Mouse (Mus musculus) brain, embryonic 14.5 days (tissue): ENCODE measurements at regions not wholly inside any gene's neighbourhood (a gene's known extent, or its start where the extent isn't known, plus 50 kb on each side); places are given as distances from the start of the nearest gene placed in this dataset.

Experiments used
- CTCF ChIP-seq: fragments of 200-500 bp; IDR thresholded peaks from 2 replicates; pipeline ENCODE4 v1.5.1; 2012; ENCODE audit warnings: inconsistent platforms, mild to moderate bottlenecking, moderate library complexity, borderline replicate concordance; ENCODE audit not compliant: insufficient read depth, insufficient read length; ENCODE audit errors: extremely low read depth
- POLR2A ChIP-seq: fragments of 200-500 bp; IDR thresholded peaks from 2 replicates; pipeline ENCODE4 v1.6.1; 2012; ENCODE audit warnings: mild to moderate bottlenecking, inconsistent platforms, borderline replicate concordance; ENCODE audit not compliant: poor library complexity, insufficient read depth, insufficient read length, severe bottlenecking; ENCODE audit errors: extremely low read depth

GRCm38 (mm10) chr2:64325499-64325898 is 227.7 kb upstream of the Fign start:
- TF ChIP-seq POLR2A (no peak), CTCF (no peak)
